Mouse (Mus musculus): ENCODE data around the gene Focad. TPM values are rescaled to one million over a fixed set of nuclear protein-coding genes. Genes with fewer than 3 reads are reported as not detected.
A peak's percentile ranks its signal among the peaks of the same experiment; 100 is the strongest.

Focad gene
- polyA plus RNA-seq, 1 experiment, result 7.2 TPM

GRCm38 (mm10) chr4:88437166-88437565 lies 342.7 kb downstream of the Focad start:
- Histone ChIP-seq H3K27me3 (ENCODE audit: control insufficient read depth, insufficient read depth, low read length) (no peaks in the 10 kb centered on the region), H3K27ac (ENCODE audit: control insufficient read depth, insufficient read depth, low read depth, low read length) (no peak overlapping the region), H3K4me3 (ENCODE audit: control insufficient read depth, low read depth, low read length) (no peak overlapping the region), H3K4me1 (ENCODE audit: control insufficient read depth, insufficient read depth, low read length) (peaks cover 6% of the 10 kb centered on the region), H3K36me3 (ENCODE audit: control insufficient read depth, insufficient read depth, low read length) (no peaks in the 10 kb centered on the region)
- no peak for TF ChIP-seq CTCF (IDR thresholded peaks at IDR 0.05; ENCODE audit: control insufficient read depth, insufficient read depth, insufficient replicate concordance, low read depth, low read length)
- no peak for TF ChIP-seq POLR2A (IDR thresholded peaks at IDR 0.05; ENCODE audit: control insufficient read depth, low read depth, low read length)

- Histone ChIP-seq H3K4me3 (ENCODE audit: control insufficient read depth, low read depth, low read length) (no peak overlapping the region; the same call in 1 of the 2 replicates), H3K36me3 (ENCODE audit: control insufficient read depth, insufficient read depth, low read length) (no peaks in the 10 kb centered on the region), H3K27ac (ENCODE audit: control insufficient read depth, insufficient read depth, low read depth, low read length) (no peak overlapping the region), H3K4me1 (ENCODE audit: control insufficient read depth, insufficient read depth, low read length) (peaks cover 6% of the 10 kb centered on the region), H3K27me3 (ENCODE audit: control insufficient read depth, insufficient read depth, low read length) (no peaks in the 10 kb centered on the region)
- TF ChIP-seq CTCF (IDR thresholded peaks at IDR 0.05; ENCODE audit: control insufficient read depth, insufficient read depth, insufficient replicate concordance, low read depth, low read length) (no peak), POLR2A (IDR thresholded peaks at IDR 0.05; ENCODE audit: control insufficient read depth, low read depth, low read length) (no peak)
Measured at GRCm38 (mm10) chr4:88437917-88438316, 343.5 kb downstream of the Focad start.

GRCm38 (mm10) chr4:88438326-88438989 lies 344.0 kb downstream of the Focad start, which contains the start of gene Hacd4:
Gene Hacd4 (minus strand): TSS chr4:88438928.
- Histone ChIP-seq H3K27ac (ENCODE audit: control insufficient read depth, insufficient read depth, low read depth, low read length) (no peak within 1 kb of the TSS), H3K4me3 (ENCODE audit: control insufficient read depth, low read depth, low read length) (peak within 1 kb of the TSS; percentile 28), H3K27me3 (ENCODE audit: control insufficient read depth, insufficient read depth, low read length) (no peaks in the 10 kb centered on the region), H3K36me3 (ENCODE audit: control insufficient read depth, insufficient read depth, low read length) (no peaks in the 10 kb centered on the region), H3K4me1 (ENCODE audit: control insufficient read depth, insufficient read depth, low read length) (peaks cover 6% of the 10 kb centered on the region)
- TF ChIP-seq POLR2A (IDR thresholded peaks at IDR 0.05; ENCODE audit: control insufficient read depth, low read depth, low read length) (no peak), CTCF (IDR thresholded peaks at IDR 0.05; ENCODE audit: control insufficient read depth, insufficient read depth, insufficient replicate concordance, low read depth, low read length) (no peak)

GRCm38 (mm10) chr4:88438990-88439329 lies 344.5 kb downstream of the Focad start:
- H3K27me3 ChIP-seq (ENCODE audit: control insufficient read depth, insufficient read depth, low read length), result no peaks in the 10 kb centered on the region
- no peak for TF ChIP-seq POLR2A (IDR thresholded peaks at IDR 0.05; ENCODE audit: control insufficient read depth, low read depth, low read length)
- no peak for TF ChIP-seq CTCF (IDR thresholded peaks at IDR 0.05; ENCODE audit: control insufficient read depth, insufficient read depth, insufficient replicate concordance, low read depth, low read length)
- peak overlapping the region; percentile 28 for H3K4me3 ChIP-seq (ENCODE audit: control insufficient read depth, low read depth, low read length)
- peaks cover 6% of the 10 kb centered on the region for H3K4me1 ChIP-seq (ENCODE audit: control insufficient read depth, insufficient read depth, low read length)
- no peak overlapping the region for H3K27ac ChIP-seq (ENCODE audit: control insufficient read depth, insufficient read depth, low read depth, low read length)
- no peaks in the 10 kb centered on the region for H3K36me3 ChIP-seq (ENCODE audit: control insufficient read depth, insufficient read depth, low read length)

- TF ChIP-seq CTCF (IDR thresholded peaks at IDR 0.05; ENCODE audit: control insufficient read depth, insufficient read depth, insufficient replicate concordance, low read depth, low read length) (no peak), POLR2A (IDR thresholded peaks at IDR 0.05; ENCODE audit: control insufficient read depth, low read depth, low read length) (no peak)
- H3K4me1 ChIP-seq (ENCODE audit: control insufficient read depth, insufficient read depth, low read length), result peaks cover 6% of the 10 kb centered on the region
- no peaks in the 10 kb centered on the region for H3K27me3 ChIP-seq (ENCODE audit: control insufficient read depth, insufficient read depth, low read length)
- no peak overlapping the region for H3K27ac ChIP-seq (ENCODE audit: control insufficient read depth, insufficient read depth, low read depth, low read length)
- no peaks in the 10 kb centered on the region for H3K36me3 ChIP-seq (ENCODE audit: control insufficient read depth, insufficient read depth, low read length)
- no peak overlapping the region; the same call in 1 of the 2 replicates for H3K4me3 ChIP-seq (ENCODE audit: control insufficient read depth, low read depth, low read length)
Measured at GRCm38 (mm10) chr4:88439669-88440123, 345.3 kb downstream of the Focad start.

- no peaks in the 10 kb centered on the region for H3K27me3 ChIP-seq (ENCODE audit: control insufficient read depth, insufficient read depth, low read length)
Measured at GRCm38 (mm10) chr4:88440814-88441213, 346.4 kb downstream of the Focad start.

GRCm38 (mm10) chr4:88448976-88449375 lies 354.5 kb downstream of the Focad start:
- Histone ChIP-seq H3K27ac (ENCODE audit: control insufficient read depth, insufficient read depth, low read depth, low read length) (no peak overlapping the region), H3K4me1 (ENCODE audit: control insufficient read depth, insufficient read depth, low read length) (no peaks in the 10 kb centered on the region; the same call in 1 of the 2 replicates), H3K27me3 (ENCODE audit: control insufficient read depth, insufficient read depth, low read length) (no peaks in the 10 kb centered on the region), H3K36me3 (ENCODE audit: control insufficient read depth, insufficient read depth, low read length) (no peaks in the 10 kb centered on the region), H3K4me3 (ENCODE audit: control insufficient read depth, low read depth, low read length) (no peak overlapping the region)
- TF ChIP-seq POLR2A (IDR thresholded peaks at IDR 0.05; ENCODE audit: control insufficient read depth, low read depth, low read length) (no peak), CTCF (IDR thresholded peaks at IDR 0.05; ENCODE audit: control insufficient read depth, insufficient read depth, insufficient replicate concordance, low read depth, low read length) (no peak)

More at GRCm38 (mm10) chr4:88440814-88441213, 346.4 kb downstream of the Focad start:
- no peak overlapping the region for H3K27ac ChIP-seq (ENCODE audit: control insufficient read depth, insufficient read depth, low read depth, low read length)
- H3K36me3 ChIP-seq (ENCODE audit: control insufficient read depth, insufficient read depth, low read length), result no peaks in the 10 kb centered on the region
- peaks cover 6% of the 10 kb centered on the region for H3K4me1 ChIP-seq (ENCODE audit: control insufficient read depth, insufficient read depth, low read length)
- no peak overlapping the region for H3K4me3 ChIP-seq (ENCODE audit: control insufficient read depth, low read depth, low read length)
- TF ChIP-seq POLR2A (IDR thresholded peaks at IDR 0.05; ENCODE audit: control insufficient read depth, low read depth, low read length), result no peak
- TF ChIP-seq CTCF (IDR thresholded peaks at IDR 0.05; ENCODE audit: control insufficient read depth, insufficient read depth, insufficient replicate concordance, low read depth, low read length), result no peak
